Comparison of ENCODE assay signal across 11 mouse cellular contexts in the genomic region with DNA sequence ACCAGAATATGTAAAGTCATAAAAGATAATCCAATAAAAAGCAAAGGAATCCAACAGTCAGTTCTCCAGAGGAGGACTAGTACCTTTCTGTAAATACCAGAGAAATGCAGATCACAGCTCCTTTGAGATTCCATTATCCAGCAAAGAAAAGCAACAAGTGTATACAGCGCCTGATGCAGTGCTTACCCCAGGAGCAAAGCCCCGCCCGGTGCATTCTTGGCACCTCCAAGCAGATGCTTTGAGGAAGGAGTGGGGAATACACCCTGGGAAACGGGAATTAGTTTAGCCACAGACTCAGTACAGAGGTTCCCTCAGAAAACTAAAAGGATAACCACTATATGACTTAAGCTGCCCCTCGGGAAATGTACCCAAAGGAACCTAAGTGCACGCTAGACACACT.
"Had no signal": no experiment of that assay in that cellular context is flagged by ENCODE, and none has a peak within 500 bp of the region (broad histone marks: within the 10 kb centered on the region; RNA-seq: fewer than 3 reads in every experiment).

No protein-coding gene starts in this region.

- H3K27me3 ChIP-seq: limb, embryonic 15.5 days; liver, embryonic 12.5 days; midbrain, embryonic 12.5 days; neural tube, embryonic 13.5 days; stomach, embryonic 15.5 days had no signal

- H3K4me2 ChIP-seq: limb, embryonic 15.5 days; liver, embryonic 12.5 days; lung, embryonic 14.5 days; midbrain, embryonic 12.5 days; neural tube, embryonic 13.5 days; stomach, embryonic 15.5 days had no signal

- ATAC-seq: liver, embryonic 12.5 days; midbrain, embryonic 16.5 days had no signal

- DNase-seq: kidney, postnatal 10 days; kidney, postnatal 4 days; lung, embryonic 14.5 days; right cerebral cortex, postnatal 14 days; thymus, postnatal 36 days had no signal

- H3K27ac ChIP-seq: limb, embryonic 15.5 days; liver, embryonic 12.5 days; midbrain, embryonic 12.5 days; neural tube, embryonic 13.5 days; stomach, embryonic 15.5 days had no signal

- H3K9me3 ChIP-seq: limb, embryonic 15.5 days; midbrain, embryonic 12.5 days; neural tube, embryonic 13.5 days; stomach, embryonic 15.5 days had no signal

- H3K4me3 ChIP-seq: limb, embryonic 15.5 days; liver, embryonic 12.5 days; midbrain, embryonic 12.5 days; neural tube, embryonic 13.5 days; stomach, embryonic 15.5 days had no signal

- H3K9ac ChIP-seq: limb, embryonic 15.5 days; liver, embryonic 12.5 days; lung, embryonic 14.5 days; midbrain, embryonic 12.5 days; neural tube, embryonic 13.5 days; stomach, embryonic 15.5 days had no signal
